Mouse (Mus musculus): ENCODE data around the gene Rab3ip. TPM values are rescaled to one million over a fixed set of nuclear protein-coding genes. Genes with fewer than 3 reads are reported as not detected.

The Rab3ip gene
- polyA plus RNA-seq, 1 experiment, result 138 TPM

- no peak overlapping the region for H3K4me3 ChIP-seq (ENCODE audit: control insufficient read depth, insufficient read depth, low read length)
- WGBS, result 85% methylated on average over 11 of the region's 11 CpGs
- no peak overlapping the region for H3K27ac ChIP-seq (ENCODE audit: control insufficient read depth, insufficient read depth, low read length)
- H3K36me3 ChIP-seq (ENCODE audit: control insufficient read depth, insufficient read depth, low read length), result no peaks in the 10 kb centered on the region
- H3K4me1 ChIP-seq (replicated peaks; ENCODE audit: control insufficient read depth, insufficient read depth, low read length), result no peaks in the 10 kb centered on the region
- H3K27me3 ChIP-seq (ENCODE audit: control insufficient read depth, insufficient read depth, low read length), result no peaks in the 10 kb centered on the region
- DNase-seq, result no peak
- TF ChIP-seq POLR2A (IDR thresholded peaks at IDR 0.05; ENCODE audit: control insufficient read depth, extremely low read depth, insufficient read depth, low read length, poor library complexity) (no peak), CTCF (IDR thresholded peaks at IDR 0.05; ENCODE audit: borderline replicate concordance, control insufficient read depth, extremely low read depth, insufficient read depth, low read length, poor library complexity) (no peak)
Observed at GRCm38 (mm10) chr10:116964084-116964483, 13.5 kb upstream of the Rab3ip start.

GRCm38 (mm10) chr10:116962803-116963202 is 12.2 kb upstream of the Rab3ip start:
- WGBS, result 74% methylated on average over 17 of the region's 17 CpGs
- H3K4me1 ChIP-seq (replicated peaks; ENCODE audit: control insufficient read depth, insufficient read depth, low read length), result no peaks in the 10 kb centered on the region
- H3K27ac ChIP-seq (ENCODE audit: control insufficient read depth, insufficient read depth, low read length), result no peak overlapping the region
- H3K36me3 ChIP-seq (ENCODE audit: control insufficient read depth, insufficient read depth, low read length), result no peaks in the 10 kb centered on the region
- H3K4me3 ChIP-seq (ENCODE audit: control insufficient read depth, insufficient read depth, low read length), result no peak overlapping the region
- no peaks in the 10 kb centered on the region for H3K27me3 ChIP-seq (ENCODE audit: control insufficient read depth, insufficient read depth, low read length)
- DNase-seq, result peak; percentile 25
- no peak for TF ChIP-seq POLR2A (IDR thresholded peaks at IDR 0.05; ENCODE audit: control insufficient read depth, extremely low read depth, insufficient read depth, low read length, poor library complexity)
- TF ChIP-seq CTCF (IDR thresholded peaks at IDR 0.05; ENCODE audit: borderline replicate concordance, control insufficient read depth, extremely low read depth, insufficient read depth, low read length, poor library complexity), result 0 out of 2 replicates have a peak, but pooled peaks have one; percentile 18

GRCm38 (mm10) chr10:116962152-116962551 is 11.6 kb upstream of the Rab3ip start:
- WGBS, result 96% methylated on average over 14 of the region's 14 CpGs
- no peak for DNase-seq
- no peaks in the 10 kb centered on the region for H3K4me1 ChIP-seq (replicated peaks; ENCODE audit: control insufficient read depth, insufficient read depth, low read length)
- no peak for TF ChIP-seq CTCF (IDR thresholded peaks at IDR 0.05; ENCODE audit: borderline replicate concordance, control insufficient read depth, extremely low read depth, insufficient read depth, low read length, poor library complexity)
- TF ChIP-seq POLR2A (IDR thresholded peaks at IDR 0.05; ENCODE audit: control insufficient read depth, extremely low read depth, insufficient read depth, low read length, poor library complexity), result no peak
- no peak overlapping the region for H3K4me3 ChIP-seq (ENCODE audit: control insufficient read depth, insufficient read depth, low read length)
- no peaks in the 10 kb centered on the region for H3K36me3 ChIP-seq (ENCODE audit: control insufficient read depth, insufficient read depth, low read length)
- no peak overlapping the region for H3K27ac ChIP-seq (ENCODE audit: control insufficient read depth, insufficient read depth, low read length)
- H3K27me3 ChIP-seq (ENCODE audit: control insufficient read depth, insufficient read depth, low read length), result no peaks in the 10 kb centered on the region

GRCm38 (mm10) chr10:116957867-116958551 is 7.4 kb upstream of the Rab3ip start:
- no peak overlapping the region for H3K27ac ChIP-seq (ENCODE audit: control insufficient read depth, insufficient read depth, low read length)
- WGBS, result 18% methylated on average over 5 of the region's 5 CpGs
- H3K27me3 ChIP-seq (ENCODE audit: control insufficient read depth, insufficient read depth, low read length), result no peaks in the 10 kb centered on the region
- H3K36me3 ChIP-seq (ENCODE audit: control insufficient read depth, insufficient read depth, low read length), result no peaks in the 10 kb centered on the region
- DNase-seq, result no peak
- H3K4me1 ChIP-seq (replicated peaks; ENCODE audit: control insufficient read depth, insufficient read depth, low read length), result no peaks in the 10 kb centered on the region
- TF ChIP-seq POLR2A (IDR thresholded peaks at IDR 0.05; ENCODE audit: control insufficient read depth, extremely low read depth, insufficient read depth, low read length, poor library complexity) (no peak), CTCF (IDR thresholded peaks at IDR 0.05; ENCODE audit: borderline replicate concordance, control insufficient read depth, extremely low read depth, insufficient read depth, low read length, poor library complexity) (no peak)
- no peak overlapping the region for H3K4me3 ChIP-seq (ENCODE audit: control insufficient read depth, insufficient read depth, low read length)

- TF ChIP-seq POLR2A (IDR thresholded peaks at IDR 0.05; ENCODE audit: control insufficient read depth, extremely low read depth, insufficient read depth, low read length, poor library complexity), result no peak
- no peak for TF ChIP-seq CTCF (IDR thresholded peaks at IDR 0.05; ENCODE audit: borderline replicate concordance, control insufficient read depth, extremely low read depth, insufficient read depth, low read length, poor library complexity)
- H3K27me3 ChIP-seq (ENCODE audit: control insufficient read depth, insufficient read depth, low read length), result no peaks in the 10 kb centered on the region
- H3K36me3 ChIP-seq (ENCODE audit: control insufficient read depth, insufficient read depth, low read length), result no peaks in the 10 kb centered on the region
- no peak overlapping the region for H3K27ac ChIP-seq (ENCODE audit: control insufficient read depth, insufficient read depth, low read length)
- no peaks in the 10 kb centered on the region for H3K4me1 ChIP-seq (replicated peaks; ENCODE audit: control insufficient read depth, insufficient read depth, low read length)
- 97% methylated on average over 11 of the region's 11 CpGs for whole genome bisulfite sequencing
- no peak overlapping the region for H3K4me3 ChIP-seq (ENCODE audit: control insufficient read depth, insufficient read depth, low read length)
- DNase-seq, result no peak
Observed at GRCm38 (mm10) chr10:116956483-116957158, 6.1 kb upstream of the Rab3ip start.

- Histone ChIP-seq H3K27me3 (ENCODE audit: control insufficient read depth, insufficient read depth, low read length) (no peaks in the 10 kb centered on the region), H3K4me3 (ENCODE audit: control insufficient read depth, insufficient read depth, low read length) (no peak overlapping the region), H3K27ac (ENCODE audit: control insufficient read depth, insufficient read depth, low read length) (no peak overlapping the region), H3K36me3 (ENCODE audit: control insufficient read depth, insufficient read depth, low read length) (no peaks in the 10 kb centered on the region), H3K4me1 (replicated peaks; ENCODE audit: control insufficient read depth, insufficient read depth, low read length) (peaks cover 2% of the 10 kb centered on the region; the same call in 1 of the 2 replicates)
- TF ChIP-seq POLR2A (IDR thresholded peaks at IDR 0.05; ENCODE audit: control insufficient read depth, extremely low read depth, insufficient read depth, low read length, poor library complexity), result no peak
- TF ChIP-seq CTCF (IDR thresholded peaks at IDR 0.05; ENCODE audit: borderline replicate concordance, control insufficient read depth, extremely low read depth, insufficient read depth, low read length, poor library complexity), result no peak
- WGBS, result 96% methylated on average over 6 of the region's 6 CpGs
- DNase-seq, result no peak
Observed at GRCm38 (mm10) chr10:116955191-116955590, 4.6 kb upstream of the Rab3ip start.
